In the genomic region with DNA sequence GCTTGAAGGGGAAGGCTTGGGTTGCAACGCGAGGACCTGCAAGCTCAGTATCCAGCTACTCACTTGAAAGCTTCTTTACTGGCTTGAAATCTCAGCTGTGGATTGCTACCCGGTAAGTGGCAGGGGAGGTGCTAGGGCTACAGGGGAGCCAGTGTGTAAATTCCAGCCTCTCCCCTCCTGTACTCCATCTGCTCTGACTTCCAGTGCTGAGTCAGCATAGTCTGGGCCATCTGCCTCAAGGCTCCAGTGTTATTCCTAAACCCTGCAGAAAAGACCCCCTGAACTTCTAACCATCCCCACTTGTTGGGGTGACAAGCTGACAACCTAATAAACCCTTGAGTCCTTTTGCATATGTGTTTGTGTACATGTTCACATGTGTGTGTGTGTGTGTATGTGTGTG, we compare ENCODE assay signal across 18 mouse cellular contexts.
"Had no signal": no experiment of that assay in that cellular context is flagged by ENCODE, and none has a peak within 500 bp of the region (broad histone marks: within the 10 kb centered on the region; RNA-seq: fewer than 3 reads in every experiment).

No protein-coding gene starts in this region.

- H3K9ac ChIP-seq: liver, postnatal 0 days; lung, embryonic 15.5 days; midbrain, embryonic 13.5 days; midbrain, embryonic 15.5 days; neural tube, embryonic 12.5 days; stomach, embryonic 15.5 days had no signal

- H3K27me3 ChIP-seq: lung, embryonic 15.5 days; megakaryocyte, embryonic 14.5 days; midbrain, embryonic 15.5 days; neural tube, embryonic 12.5 days had no signal

- H3K27ac ChIP-seq: lung, embryonic 15.5 days; macrophage; midbrain, embryonic 13.5 days; midbrain, embryonic 15.5 days; neural tube, embryonic 12.5 days; stomach, embryonic 15.5 days; stomach, postnatal 0 days had no signal

- H3K4me1 ChIP-seq: lung, embryonic 15.5 days; megakaryocyte, embryonic 14.5 days; stomach, embryonic 15.5 days had no signal

- H3K4me3 ChIP-seq: lung, embryonic 15.5 days; megakaryocyte, embryonic 14.5 days; midbrain, embryonic 13.5 days; midbrain, embryonic 15.5 days; neural tube, embryonic 12.5 days; stomach, embryonic 15.5 days had no signal

- H3K36me3 ChIP-seq: lung, embryonic 15.5 days; midbrain, embryonic 13.5 days; midbrain, embryonic 15.5 days; neural tube, embryonic 12.5 days; stomach, embryonic 15.5 days had no signal

- H3K4me2 ChIP-seq: lung, embryonic 15.5 days; midbrain, embryonic 11.5 days; midbrain, embryonic 13.5 days; midbrain, embryonic 15.5 days; neural tube, embryonic 12.5 days; stomach, embryonic 15.5 days had no signal

- ATAC-seq: liver, postnatal 0 days; lung, postnatal 0 days; midbrain, embryonic 13.5 days; midbrain, embryonic 15.5 days had no signal

- DNase-seq: liver, postnatal 0 days; lung, adult 2 months; lung, postnatal 14 days; lung, postnatal 36 days; right cerebral cortex, postnatal 14 days; thymus, adult 2 months; thymus, postnatal 25 days; thymus, postnatal 4 days had no signal

- H3K9me3 ChIP-seq: lung, embryonic 15.5 days; midbrain, embryonic 13.5 days; midbrain, embryonic 15.5 days; neural tube, embryonic 12.5 days; stomach, embryonic 15.5 days had no signal
